Mouse (Mus musculus) erythroblast, embryonic 14.5 days (primary cell): ENCODE measurements at regions not wholly inside any gene's neighbourhood (a gene's known extent, or its start where the extent isn't known, plus 50 kb on each side); places are given as distances from the start of the nearest gene placed in this dataset.

Source experiments
- GATA1 ChIP-seq: IDR thresholded peaks from 2 replicates; pipeline ENCODE4 v1.6.1; 2012; ENCODE audit warnings: low read length, inconsistent platforms, mixed read lengths
- TAL1 ChIP-seq: IDR thresholded peaks from 3 replicates; pipeline ENCODE4 v1.6.1; 2012; ENCODE audit warnings: low read length, inconsistent platforms, mixed read lengths

GRCm38 (mm10) chr6:31209411-31210139 is 189.0 kb upstream of the Mkln1 start:
- TF ChIP-seq TAL1 (no peak), GATA1 (no peak)
